10 mouse cellular contexts compared by ENCODE assay signal in genomic region chr10:59958458-59958857, GRCm38 (mm10). TPM values are rescaled to one million over a fixed set of nuclear protein-coding genes. Genes with fewer than 3 reads are reported as not detected.
DNase-seq lines count a peak whose midpoint lies in the region; ATAC-seq and TF ChIP-seq lines count a peak whose summit lies in the region.
"Had no signal": no experiment of that assay in that cellular context is flagged by ENCODE, and none has a peak within 500 bp of the region (broad histone marks: within the 10 kb centered on the region; RNA-seq: fewer than 3 reads in every experiment).

No protein-coding gene starts in this region.

- 57% methylated on average over 5 of the region's 5 CpGs for WGBS in heart, embryonic 14.5 days
- WGBS in forebrain, postnatal 0 days, result 16% methylated on average over 5 of the region's 5 CpGs
- 14% methylated on average over 5 of the region's 5 CpGs for WGBS in midbrain, embryonic 16.5 days

- peaks cover 6 to 16% of the 10 kb centered on the region in 2 experiments; a peak in 3 of 4 replicates for H3K4me1 ChIP-seq in heart, embryonic 14.5 days (ENCODE audit: control insufficient read depth in 2 of 2, insufficient read depth in 2 of 2, low read length in 2 of 2)
- peaks cover 23% of the 10 kb centered on the region for H3K4me1 ChIP-seq in forebrain, postnatal 0 days (ENCODE audit: insufficient read depth)
- H3K4me1 ChIP-seq in midbrain, embryonic 16.5 days (ENCODE audit: control insufficient read depth, insufficient read depth, low read length), result peaks cover 24% of the 10 kb centered on the region

- no peak overlapping the region for H3K4me2 ChIP-seq in heart, embryonic 14.5 days (ENCODE audit: low read length)
- peak overlapping the region; percentile 35 for H3K4me2 ChIP-seq in forebrain, postnatal 0 days (ENCODE audit: low read depth)
- peak overlapping the region; percentile 52 for H3K4me2 ChIP-seq in midbrain, embryonic 16.5 days (ENCODE audit: low read length)

- no peaks in the 10 kb centered on the region for H3K36me3 ChIP-seq in heart, embryonic 14.5 days (ENCODE audit: control insufficient read depth, insufficient read depth, low read length)
- no peaks in the 10 kb centered on the region for H3K36me3 ChIP-seq in forebrain, postnatal 0 days (ENCODE audit: insufficient read depth)
- no peaks in the 10 kb centered on the region for H3K36me3 ChIP-seq in midbrain, embryonic 16.5 days (ENCODE audit: control insufficient read depth, insufficient read depth, low read length)
- H3K36me3 ChIP-seq: kidney, embryonic 15.5 days had no signal

- ATAC-seq in heart, embryonic 14.5 days (ENCODE audit: insufficient number of reproducible peaks, insufficient read depth, low FRiP score, low read depth), result no peak
- peak; percentile 67 for ATAC-seq in forebrain, postnatal 0 days
- 0 out of 2 replicates have a peak, but pooled peaks have one; percentile 10 for ATAC-seq in midbrain, embryonic 16.5 days

- DNase-seq in heart, postnatal 4 days, result no peak
- peak; percentile 93 for DNase-seq in brain, adult 2 months (ENCODE audit: low read depth, low spot score)
- DNase-seq in forebrain, postnatal 0 days, result peak; percentile 61
- DNase-seq in kidney, adult 8-10 months, result no peak
- no peak for DNase-seq in layer of hippocampus, postnatal 25 days (ENCODE audit: extremely low spot score in 1 of 2, low spot score in 1 of 2)
- no peak for DNase-seq in spleen, adult 18-20 months
- DNase-seq: adrenal gland, postnatal 25 days had no signal

- peak overlapping the region; percentile 8; the same call in 1 of the 2 replicates for H3K9ac ChIP-seq in heart, embryonic 14.5 days (ENCODE audit: low read length)
- peak overlapping the region; percentile 35 for H3K9ac ChIP-seq in forebrain, postnatal 0 days
- peak overlapping the region; percentile 57 for H3K9ac ChIP-seq in midbrain, embryonic 16.5 days (ENCODE audit: low read depth, low read length)
- H3K9ac ChIP-seq: kidney, embryonic 15.5 days had no signal

- H3K27me3 ChIP-seq in heart, embryonic 14.5 days (ENCODE audit: control insufficient read depth, insufficient read depth, low read length), result peaks cover 7% of the 10 kb centered on the region
- H3K27me3 ChIP-seq in forebrain, postnatal 0 days (ENCODE audit: insufficient read depth, low read length), result no peaks in the 10 kb centered on the region
- no peaks in the 10 kb centered on the region for H3K27me3 ChIP-seq in midbrain, embryonic 16.5 days (ENCODE audit: control insufficient read depth, insufficient read depth, low read depth, low read length)

- no peak overlapping the region for H3K4me3 ChIP-seq in heart, embryonic 14.5 days (ENCODE audit: control insufficient read depth in 1 of 2, insufficient read depth in 1 of 2, low read depth in 1 of 2, low read length in 2 of 2)
- no peak overlapping the region for H3K4me3 ChIP-seq in forebrain, postnatal 0 days (ENCODE audit: low read depth, low read length)
- H3K4me3 ChIP-seq in midbrain, embryonic 16.5 days (ENCODE audit: low read depth, low read length), result no peak overlapping the region
- H3K4me3 ChIP-seq: kidney, embryonic 15.5 days had no signal

- H3K27ac ChIP-seq in heart, embryonic 14.5 days (replicated peaks in 1 of 2; ENCODE audit: control insufficient read depth in 1 of 2, insufficient read depth in 1 of 2, low read depth in 2 of 2, low read length in 2 of 2), result no peak overlapping the region
- H3K27ac ChIP-seq in forebrain, postnatal 0 days (ENCODE audit: low read depth, low read length), result peak overlapping the region; percentile 73
- peak overlapping the region; percentile 74 for H3K27ac ChIP-seq in midbrain, embryonic 16.5 days (ENCODE audit: low read length)
- H3K27ac ChIP-seq: kidney, embryonic 15.5 days had no signal

- no peak for TF ChIP-seq CTCF in forebrain, postnatal 0 days (IDR thresholded peaks at IDR 0.05; ENCODE audit: low read depth)

- H3K9me3 ChIP-seq in heart, embryonic 14.5 days (ENCODE audit: control insufficient read depth, low read length), result no peaks in the 10 kb centered on the region
- no peaks in the 10 kb centered on the region for H3K9me3 ChIP-seq in forebrain, postnatal 0 days (ENCODE audit: low read length)
- no peaks in the 10 kb centered on the region for H3K9me3 ChIP-seq in midbrain, embryonic 16.5 days (replicated peaks; ENCODE audit: control insufficient read depth, low read length, poor library complexity, severe bottlenecking)
- H3K9me3 ChIP-seq: kidney, embryonic 15.5 days had no signal

RNA-seq across cellular contexts. Expression of gene Ddit4, which starts 6.8 kb away (rescaled TPM):
- 0.70 and 2.4 TPM in 2 replicates for polyA plus RNA-seq in heart, embryonic 14.5 days (2014; fragmentation: Nextera tagmentation; extraction: Ambion mirVana)
- 10 to 100 TPM; 31.4 to 36.9 TPM for total RNA-seq in heart, postnatal 4 days (2021)
- total RNA-seq in forebrain, postnatal 0 days (2014; rRNA removed), result 40.0 and 40.7 TPM in 2 replicates
- 52.9 and 57.8 TPM in 2 replicates for polyA plus RNA-seq in forebrain, postnatal 0 days (2015; fragmentation: Nextera tagmentation; extraction: Ambion mirVana)
- 52.7 and 66.3 TPM in 2 replicates for polyA plus RNA-seq in midbrain, embryonic 16.5 days (2015; fragmentation: Nextera tagmentation; extraction: Ambion mirVana)
- 10 to 100 TPM; 77.1 to 100.0 TPM for total RNA-seq in layer of hippocampus, postnatal 25 days (2021)

RNA-seq across cellular contexts. Expression of gene Ascc1, which starts 44.1 kb away (rescaled TPM):
- 42.7 and 43.3 TPM in 2 replicates for polyA plus RNA-seq in heart, embryonic 14.5 days (2014; fragmentation: Nextera tagmentation; extraction: Ambion mirVana)
- total RNA-seq in heart, postnatal 4 days (2021), result 10 to 100 TPM; 20.2 to 22.0 TPM
- total RNA-seq in forebrain, postnatal 0 days (2014; rRNA removed), result 20.0 and 24.3 TPM in 2 replicates
- 43.8 and 50.5 TPM in 2 replicates for polyA plus RNA-seq in forebrain, postnatal 0 days (2015; fragmentation: Nextera tagmentation; extraction: Ambion mirVana)
- polyA plus RNA-seq in midbrain, embryonic 16.5 days (2015; fragmentation: Nextera tagmentation; extraction: Ambion mirVana), result 54.0 and 54.5 TPM in 2 replicates
- 10 to 100 TPM; 16.7 to 18.1 TPM for total RNA-seq in layer of hippocampus, postnatal 25 days (2021)

RNA-seq across cellular contexts. Expression of gene Anapc16, which starts 44.5 kb away (rescaled TPM):
- polyA plus RNA-seq in heart, embryonic 14.5 days (2014; fragmentation: Nextera tagmentation; extraction: Ambion mirVana), result 99.7 and 103 TPM in 2 replicates
- 10 to 100 TPM; 70.5 to 73.5 TPM for total RNA-seq in heart, postnatal 4 days (2021)
- 98.6 and 115 TPM in 2 replicates for total RNA-seq in forebrain, postnatal 0 days (2014; rRNA removed)
- 109 and 117 TPM in 2 replicates for polyA plus RNA-seq in forebrain, postnatal 0 days (2015; fragmentation: Nextera tagmentation; extraction: Ambion mirVana)
- 98.9 and 104 TPM in 2 replicates for polyA plus RNA-seq in midbrain, embryonic 16.5 days (2015; fragmentation: Nextera tagmentation; extraction: Ambion mirVana)
- 10 to 100 TPM; 59.3 to 77.3 TPM for total RNA-seq in layer of hippocampus, postnatal 25 days (2021)

Comparison
In these comparisons a context has a peak if more than half of its experiments do, and no peak if none do; other contexts are left out.
1. H3K27ac ChIP-seq: peak in forebrain, postnatal 0 days (single experiment) and midbrain, embryonic 16.5 days (single experiment); none in heart, embryonic 14.5 days (0 of 2).
2. DNase-seq: peak in brain, adult 2 months (single experiment) and forebrain, postnatal 0 days (single experiment); none in heart, postnatal 4 days (single experiment), kidney, adult 8-10 months (0 of 2), layer of hippocampus, postnatal 25 days (0 of 2) and spleen, adult 18-20 months (0 of 2).
3. Peak in every context shown above with its lines, with median percentiles within 50 percentile points of each other: H3K9ac ChIP-seq.